Mouse (Mus musculus) neural tube, embryonic 11.5 days (tissue): ENCODE measurements at regions not wholly inside any gene's neighbourhood (a gene's known extent, or its start where the extent isn't known, plus 50 kb on each side); places are given as distances from the start of the nearest gene placed in this dataset.

Source experiments
- ATAC-seq: fragments of 200-750 bp; cut with Nextera tagmentation; 2 replicates; pipeline ENCODE4 v1.8.0; 2017; ENCODE audit warnings: moderate number of reproducible peaks, mild to moderate bottlenecking, moderate TSS enrichment, moderate library complexity; ENCODE audit not compliant: insufficient read depth, low FRiP score, low TSS enrichment
- DNase-seq: peaks from one replicate; pipeline ENCODE4 v3.0.0-alpha.2; 2015; ENCODE audit warnings: low spot score
- H3K27ac ChIP-seq: fragments of 300-500 bp; sonication (generic); 2 replicates; pipeline ENCODE4 v1.5.1; 2014; ENCODE audit warnings: low read depth, mild to moderate bottlenecking, low read length
- H3K27me3 ChIP-seq: fragments of 300-500 bp; sonication (generic); 2 replicates; pipeline ENCODE4 v1.6.1; 2014; ENCODE audit warnings: mild to moderate bottlenecking, low read length, mixed read lengths; ENCODE audit not compliant: control insufficient read depth, insufficient read depth
- H3K36me3 ChIP-seq: fragments of 300-500 bp; sonication (generic); 2 replicates; pipeline ENCODE4 v1.6.1; 2014; ENCODE audit warnings: mild to moderate bottlenecking, low read length, moderate library complexity, mixed read lengths; ENCODE audit not compliant: control insufficient read depth, insufficient read depth
- H3K4me1 ChIP-seq: fragments of 300-500 bp; sonication (generic); 2 replicates; pipeline ENCODE4 v1.6.1; 2014; ENCODE audit warnings: low read length, mixed read lengths; ENCODE audit not compliant: control insufficient read depth, insufficient read depth
- H3K4me2 ChIP-seq: fragments of 300-500 bp; sonication (generic); 2 replicates; pipeline ENCODE4 v1.6.1; 2014; ENCODE audit warnings: low read depth, mild to moderate bottlenecking, moderate library complexity
- H3K4me3 ChIP-seq: fragments of 300-500 bp; sonication (generic); 2 replicates; pipeline ENCODE4 v1.5.1; 2014; ENCODE audit warnings: low read depth, low read length
- H3K9ac ChIP-seq: fragments of 300-500 bp; sonication (generic); 2 replicates; pipeline ENCODE4 v1.6.1; 2014; ENCODE audit warnings: mild to moderate bottlenecking, low read length
- H3K9me3 ChIP-seq: fragments of 300-500 bp; sonication (generic); 2 replicates; pipeline ENCODE4 v1.6.1; 2016; ENCODE audit warnings: low read length; ENCODE audit not compliant: control insufficient read depth
- whole genome bisulfite sequencing: fragments of 180-500 bp; shearing (Covaris S2); extraction: QIAGEN DNeasy Blood & Tissue Kit; methylation state at CpG from one replicate; pipeline ENCODE4 v1.1.7; 2014; 5-methylcytosine and 5-hydroxymethylcytosine counted together

DNA sequence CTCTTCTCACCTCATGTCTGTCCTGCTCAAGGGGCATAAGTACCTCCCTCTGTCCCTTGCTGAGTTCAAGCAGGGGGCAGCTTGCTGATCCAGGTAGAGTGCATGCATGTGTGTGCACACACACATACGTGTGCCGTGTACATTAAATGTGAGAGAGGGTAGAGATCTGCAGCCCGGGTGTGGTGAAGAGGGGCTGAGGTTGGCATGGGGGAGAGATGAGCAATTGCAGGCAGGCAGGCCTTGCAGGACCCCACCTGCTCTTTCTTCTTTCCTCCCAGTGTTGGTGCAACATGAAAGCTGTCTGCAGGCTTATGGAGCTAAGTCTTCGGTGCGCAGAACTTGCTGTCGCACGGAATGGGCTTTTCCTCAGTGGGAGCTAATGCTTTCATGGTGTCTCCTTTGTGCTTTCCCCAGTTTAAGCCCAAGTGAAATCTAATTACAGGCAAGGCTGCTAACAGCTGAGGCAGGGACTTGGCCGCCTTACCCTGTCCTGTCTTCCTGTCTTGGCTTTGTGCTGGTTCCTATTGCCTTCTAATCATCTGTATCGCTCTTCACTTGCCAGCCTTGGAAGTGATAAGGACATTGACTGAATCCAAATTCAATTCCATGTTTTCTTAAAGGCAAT is 188.5 kb upstream of the Lef1 start:
- no peak overlapping the region for H3K9ac ChIP-seq
- 90% methylated on average over 9 of the region's 9 CpGs for WGBS
- no peaks in the 10 kb centered on the region for H3K9me3 ChIP-seq
- H3K4me3 ChIP-seq = no peak overlapping the region
- H3K27me3 ChIP-seq = no peaks in the 10 kb centered on the region
- no peaks in the 10 kb centered on the region for H3K36me3 ChIP-seq
- H3K4me1 ChIP-seq = no peaks in the 10 kb centered on the region
- H3K4me2 ChIP-seq = no peak overlapping the region
- no peak for ATAC-seq
- DNase-seq = no peak
- H3K27ac ChIP-seq = no peak overlapping the region

DNA sequence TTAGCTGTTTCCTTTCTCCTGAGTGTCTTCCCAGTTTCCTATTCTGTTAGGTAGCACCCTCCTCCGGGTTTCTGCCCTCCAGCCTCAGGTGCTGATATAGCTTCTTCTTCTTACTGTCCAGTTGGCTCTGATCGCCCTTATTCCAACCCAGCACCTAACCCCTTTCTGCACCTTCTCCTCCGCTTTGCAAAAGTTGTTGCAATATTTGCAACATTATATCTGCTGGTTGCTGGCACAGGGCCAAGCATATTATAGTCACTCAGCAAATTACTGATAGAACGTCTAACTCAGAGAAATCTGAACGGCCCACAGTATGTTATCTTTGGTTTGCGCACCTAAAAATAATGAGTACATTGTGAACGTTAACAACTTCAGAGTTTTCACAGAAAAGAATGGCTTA is 183.6 kb upstream of the Rpl34 start:
- Histone ChIP-seq H3K27ac (no peak overlapping the region), H3K9me3 (no peaks in the 10 kb centered on the region), H3K36me3 (no peaks in the 10 kb centered on the region), H3K9ac (no peak overlapping the region), H3K4me2 (no peak overlapping the region), H3K4me1 (no peaks in the 10 kb centered on the region), H3K27me3 (no peaks in the 10 kb centered on the region), H3K4me3 (no peak overlapping the region)
- DNase-seq = no peak
- no peak for ATAC-seq
- 89% methylated on average over 7 of the region's 7 CpGs for WGBS

GRCm38 (mm10) chr3:130905101-130905500 is 174.9 kb upstream of the Rpl34 start:
- DNase-seq (no peak), ATAC-seq (no peak)
- no peaks in the 10 kb centered on the region for H3K9me3 ChIP-seq
- no peaks in the 10 kb centered on the region for H3K36me3 ChIP-seq
- no peak overlapping the region for H3K4me3 ChIP-seq
- no peaks in the 10 kb centered on the region for H3K27me3 ChIP-seq
- no peak overlapping the region for H3K27ac ChIP-seq
- no peak overlapping the region for H3K4me2 ChIP-seq
- H3K9ac ChIP-seq = no peak overlapping the region
- 70% methylated on average over 8 of the region's 8 CpGs for WGBS
- H3K4me1 ChIP-seq = no peaks in the 10 kb centered on the region

GRCm38 (mm10) chr3:130903329-130903728 is 173.1 kb upstream of the Rpl34 start:
- Histone ChIP-seq H3K27me3 (no peaks in the 10 kb centered on the region), H3K36me3 (no peaks in the 10 kb centered on the region), H3K9ac (no peak overlapping the region), H3K27ac (no peak overlapping the region), H3K4me3 (no peak overlapping the region), H3K4me2 (no peak overlapping the region), H3K9me3 (no peaks in the 10 kb centered on the region), H3K4me1 (no peaks in the 10 kb centered on the region)
- DNase-seq (no peak), ATAC-seq (no peak)
- 88% methylated on average over 7 of the region's 7 CpGs for WGBS

- H3K9me3 ChIP-seq = no peaks in the 10 kb centered on the region
- H3K27me3 ChIP-seq = no peaks in the 10 kb centered on the region
- no peak overlapping the region for H3K4me3 ChIP-seq
- no peaks in the 10 kb centered on the region for H3K36me3 ChIP-seq
- H3K27ac ChIP-seq = no peak overlapping the region
- H3K4me2 ChIP-seq = no peak overlapping the region
- ATAC-seq = no peak
- H3K4me1 ChIP-seq = no peaks in the 10 kb centered on the region
- no peak overlapping the region for H3K9ac ChIP-seq
- DNase-seq = no peak
- WGBS = 88% methylated on average over 7 of the region's 7 CpGs
Measured at GRCm38 (mm10) chr3:130902376-130902775, 172.2 kb upstream of the Rpl34 start.

GRCm38 (mm10) chr3:130901343-130901742 is 171.1 kb upstream of the Rpl34 start:
- Histone ChIP-seq H3K4me1 (no peaks in the 10 kb centered on the region), H3K36me3 (no peaks in the 10 kb centered on the region), H3K27ac (no peak overlapping the region), H3K4me2 (no peak overlapping the region), H3K9me3 (no peaks in the 10 kb centered on the region), H3K27me3 (no peaks in the 10 kb centered on the region), H3K4me3 (no peak overlapping the region), H3K9ac (no peak overlapping the region)
- WGBS = 92% methylated on average over 12 of the region's 12 CpGs
- ATAC-seq = no peak
- no peak for DNase-seq

DNA sequence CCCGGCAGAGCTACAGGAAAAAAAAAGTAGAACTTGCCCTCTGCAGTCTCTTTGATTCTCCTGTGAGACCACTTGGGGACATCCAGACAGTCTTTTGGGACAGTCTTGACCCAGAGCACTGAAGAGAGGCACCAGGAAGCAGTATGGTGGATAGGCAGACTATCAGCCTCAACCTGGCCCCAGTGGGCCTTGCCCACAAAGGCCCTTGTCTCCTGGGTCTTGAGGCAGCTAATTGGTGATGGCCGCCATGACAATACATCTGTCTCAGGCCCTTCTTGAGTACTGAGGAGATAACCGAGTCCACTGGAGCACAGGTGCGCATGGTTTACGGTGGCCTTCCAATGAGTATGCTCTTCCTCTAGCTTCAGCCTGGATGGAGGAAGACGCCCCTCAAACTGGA is 170.6 kb upstream of the Rpl34 start:
- no peak for ATAC-seq
- Histone ChIP-seq H3K9me3 (no peaks in the 10 kb centered on the region), H3K4me1 (no peaks in the 10 kb centered on the region), H3K27me3 (no peaks in the 10 kb centered on the region), H3K4me2 (no peak overlapping the region), H3K9ac (no peak overlapping the region), H3K4me3 (no peak overlapping the region), H3K27ac (no peak overlapping the region), H3K36me3 (no peaks in the 10 kb centered on the region)
- DNase-seq = no peak
- WGBS = 91% methylated on average over 6 of the region's 6 CpGs

- Histone ChIP-seq H3K9ac (no peak overlapping the region), H3K27ac (no peak overlapping the region), H3K4me1 (no peaks in the 10 kb centered on the region), H3K4me2 (no peak overlapping the region), H3K36me3 (no peaks in the 10 kb centered on the region), H3K4me3 (no peak overlapping the region), H3K27me3 (no peaks in the 10 kb centered on the region), H3K9me3 (no peaks in the 10 kb centered on the region)
- WGBS = 85% methylated on average over 30 of the region's 30 CpGs
- DNase-seq (no peak), ATAC-seq (no peak)
Measured at GRCm38 (mm10) chr3:130900054-130900840, 170.0 kb upstream of the Rpl34 start.

GRCm38 (mm10) chr3:130894168-130894814 is 164.1 kb upstream of the Rpl34 start:
- Histone ChIP-seq H3K4me3 (no peak overlapping the region), H3K27ac (no peak overlapping the region), H3K36me3 (no peaks in the 10 kb centered on the region), H3K4me2 (no peak overlapping the region), H3K27me3 (no peaks in the 10 kb centered on the region), H3K4me1 (no peaks in the 10 kb centered on the region), H3K9me3 (no peaks in the 10 kb centered on the region), H3K9ac (no peak overlapping the region)
- 71% methylated on average over 7 of the region's 7 CpGs for WGBS
- DNase-seq (no peak), ATAC-seq (no peak)
